Mouse (Mus musculus): ENCODE results near the gene 2310034G01Rik. TPM values are rescaled to one million over a fixed set of nuclear protein-coding genes. Genes with fewer than 3 reads are reported as not detected.

The 2310034G01Rik gene
- total RNA-seq, 4 experiments from 2014 or later = 0.36 to 1.5 (median 1.0) TPM

DNA sequence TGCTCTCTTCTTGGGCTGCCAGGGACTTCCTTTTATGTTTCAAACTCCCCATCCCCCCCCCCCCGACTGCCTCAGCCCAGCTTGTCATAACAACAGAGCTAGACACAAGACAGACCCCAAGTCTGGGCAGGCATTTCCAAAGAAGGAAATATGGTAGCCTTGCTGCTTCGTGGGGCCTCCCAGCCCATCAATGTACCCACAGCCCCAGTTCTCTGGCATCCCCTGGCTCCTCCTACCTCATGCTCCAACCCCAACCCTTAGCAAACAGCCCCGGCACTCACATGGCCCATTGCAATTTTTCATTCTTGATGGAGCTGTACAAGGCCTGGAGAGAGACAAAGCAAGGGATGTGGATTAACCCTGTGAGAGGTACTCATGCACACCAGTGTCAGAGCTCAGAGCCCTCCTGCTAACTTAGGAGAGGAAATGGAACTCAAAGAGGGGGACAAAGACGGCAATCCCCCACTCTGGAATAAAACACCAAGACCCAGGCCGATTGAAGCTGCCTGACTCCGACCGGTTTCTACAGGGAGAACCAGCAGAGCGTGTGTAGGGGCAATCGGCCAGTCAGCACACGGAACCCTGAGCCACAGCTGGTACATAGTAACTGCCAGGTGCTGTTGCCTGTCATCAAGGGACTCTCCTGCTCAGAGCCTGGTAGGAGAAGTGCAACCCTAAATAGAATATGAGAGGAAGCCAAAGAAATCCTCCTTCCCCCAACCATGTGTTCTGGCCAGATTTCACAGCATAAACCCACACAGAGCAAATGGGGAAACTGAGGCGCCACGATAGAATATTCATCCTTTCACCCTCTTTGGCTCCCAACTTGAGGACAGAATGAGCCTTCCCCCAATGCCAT, 34.1 kb downstream of the 2310034G01Rik start:
- peak; percentile 4 to 23 for DNase-seq (ENCODE audit: low spot score in 2 of 2)

- no peak for DNase-seq (ENCODE audit: low spot score in 2 of 2)
Measured at GRCm38 (mm10) chr19:46314872-46315742, 35.0 kb downstream of the 2310034G01Rik start.

GRCm38 (mm10) chr19:46314151-46314601, 35.9 kb downstream of the 2310034G01Rik start:
- peak in 1 of 2 experiments; percentile 29 for DNase-seq (ENCODE audit: low spot score in 2 of 2)

- DNase-seq (ENCODE audit: low spot score in 2 of 2) = no peak
Measured at GRCm38 (mm10) chr19:46313591-46313990, 36.5 kb downstream of the 2310034G01Rik start.

DNA sequence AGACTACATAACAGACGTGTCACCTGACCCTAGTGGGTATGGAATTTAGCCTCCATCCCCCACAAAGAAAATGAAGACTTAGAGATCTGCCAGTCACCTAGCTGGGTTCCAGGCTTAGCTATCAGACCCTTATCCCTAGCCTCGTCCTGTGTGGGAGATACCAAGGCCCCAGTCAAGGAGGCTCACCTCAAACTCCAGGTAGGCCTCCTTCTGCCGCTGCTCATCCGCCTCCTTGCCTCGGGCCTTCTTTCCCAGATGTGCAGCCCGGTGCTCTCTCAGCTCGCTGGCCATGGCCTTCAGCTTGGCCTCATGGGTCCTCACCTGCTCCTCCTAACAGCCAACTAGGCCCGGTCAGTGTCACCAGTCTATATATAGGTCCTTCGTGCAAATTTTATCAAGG, 37.0 kb downstream of the 2310034G01Rik start:
- peak in 1 of 2 experiments; percentile 10 for DNase-seq (ENCODE audit: low spot score in 2 of 2)

GRCm38 (mm10) chr19:46312566-46312965, 37.5 kb downstream of the 2310034G01Rik start:
- peak in 1 of 2 experiments; percentile 9 for DNase-seq (ENCODE audit: low spot score in 2 of 2)

DNA sequence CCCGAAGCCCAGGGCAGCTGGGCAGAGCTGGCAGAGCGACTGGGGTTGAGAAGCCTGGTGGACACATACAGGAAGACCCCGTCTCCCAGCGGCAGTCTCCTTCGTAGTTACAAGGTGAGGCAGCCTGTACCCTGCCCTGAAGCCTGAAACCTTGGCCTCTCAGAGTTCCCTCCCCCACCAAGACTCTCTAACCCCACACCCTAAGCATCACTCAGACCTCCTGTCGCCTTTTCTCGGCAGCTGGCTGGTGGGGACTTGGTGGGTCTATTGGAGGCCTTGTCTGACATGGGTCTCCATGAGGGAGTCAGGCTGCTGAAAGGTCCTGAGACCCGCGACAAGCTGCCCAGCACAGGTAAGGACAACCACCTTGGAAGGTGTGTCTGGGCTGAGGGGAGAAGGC, 38.8 kb downstream of the 2310034G01Rik start:
- no peak for DNase-seq (ENCODE audit: low spot score in 2 of 2)

DNA sequence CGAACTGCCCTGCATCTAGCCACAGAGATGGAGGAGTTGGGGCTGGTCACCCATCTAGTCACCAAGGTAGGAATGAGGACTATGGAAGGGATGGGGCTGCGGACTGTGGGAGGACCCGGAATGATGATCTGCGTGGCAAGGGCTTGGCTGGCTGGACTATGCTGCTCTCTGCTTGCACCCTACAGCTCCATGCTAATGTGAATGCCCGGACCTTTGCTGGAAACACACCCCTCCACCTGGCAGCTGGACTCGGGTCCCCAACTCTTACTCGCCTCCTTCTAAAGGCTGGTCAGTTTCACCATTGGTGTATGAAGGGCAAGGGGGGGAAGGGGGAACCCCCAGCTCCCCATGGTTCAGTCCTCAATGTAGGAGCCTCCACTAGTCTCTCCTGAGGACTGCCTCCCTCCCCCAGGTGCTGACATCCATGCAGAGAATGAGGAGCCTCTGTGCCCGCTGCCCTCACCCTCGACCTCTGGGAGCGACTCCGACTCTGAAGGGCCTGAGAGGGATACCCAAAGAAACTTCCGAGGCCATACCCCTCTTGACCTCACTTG, 39.7 kb downstream of the 2310034G01Rik start:
- peak in 1 of 2 experiments; percentile 21 for DNase-seq (ENCODE audit: low spot score in 2 of 2)

- DNase-seq (ENCODE audit: low spot score in 2 of 2) = peak in 1 of 2 experiments; percentile 12
Measured at GRCm38 (mm10) chr19:46309651-46310305, 40.3 kb downstream of the 2310034G01Rik start.

- DNase-seq (ENCODE audit: low spot score in 2 of 2) = peak; percentile 62 to 83
Measured at GRCm38 (mm10) chr19:46308706-46309435, 41.2 kb downstream of the 2310034G01Rik start.

DNA sequence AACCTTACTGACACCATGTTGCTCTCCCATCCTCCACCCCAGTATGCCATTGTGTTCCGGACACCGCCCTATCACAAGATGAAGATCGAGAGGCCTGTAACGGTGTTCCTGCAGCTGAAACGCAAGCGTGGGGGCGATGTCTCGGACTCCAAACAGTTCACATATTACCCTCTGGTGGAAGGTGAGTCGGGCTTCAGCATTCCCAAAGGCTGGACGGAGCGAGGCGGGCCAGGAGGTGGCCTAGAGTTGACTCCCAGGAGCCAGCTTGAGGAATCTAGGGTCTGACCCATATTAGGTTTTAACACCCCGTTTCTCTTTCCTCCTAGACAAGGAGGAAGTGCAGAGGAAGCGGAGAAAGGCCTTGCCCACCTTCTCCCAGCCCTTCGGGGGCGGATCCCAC, 41.8 kb downstream of the 2310034G01Rik start:
- no peak for DNase-seq (ENCODE audit: low spot score in 2 of 2)

- DNase-seq (ENCODE audit: low spot score in 2 of 2) = peak in 1 of 2 experiments; percentile 9
Measured at GRCm38 (mm10) chr19:46307781-46308180, 42.3 kb downstream of the 2310034G01Rik start.

- no peak for DNase-seq (ENCODE audit: low spot score in 2 of 2)
Measured at GRCm38 (mm10) chr19:46306751-46307289, 43.3 kb downstream of the 2310034G01Rik start.

DNA sequence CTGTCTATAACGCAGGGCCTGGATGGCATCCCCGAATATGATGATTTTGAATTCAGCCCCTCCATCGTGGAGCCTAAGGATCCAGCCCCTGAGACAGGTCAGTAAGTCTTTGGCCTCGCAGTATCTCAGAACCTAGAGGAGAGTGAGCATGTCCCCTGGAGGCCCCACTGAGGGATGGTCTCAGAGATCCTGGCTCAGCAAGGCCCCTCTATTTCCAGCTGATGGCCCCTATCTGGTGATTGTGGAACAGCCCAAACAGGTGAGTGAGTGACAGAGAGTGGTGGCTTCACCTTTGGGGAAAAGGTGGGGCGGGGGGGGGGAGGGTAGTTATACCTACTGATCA, 43.9 kb downstream of the 2310034G01Rik start:
- no peak for DNase-seq (ENCODE audit: low spot score in 2 of 2)

DNA sequence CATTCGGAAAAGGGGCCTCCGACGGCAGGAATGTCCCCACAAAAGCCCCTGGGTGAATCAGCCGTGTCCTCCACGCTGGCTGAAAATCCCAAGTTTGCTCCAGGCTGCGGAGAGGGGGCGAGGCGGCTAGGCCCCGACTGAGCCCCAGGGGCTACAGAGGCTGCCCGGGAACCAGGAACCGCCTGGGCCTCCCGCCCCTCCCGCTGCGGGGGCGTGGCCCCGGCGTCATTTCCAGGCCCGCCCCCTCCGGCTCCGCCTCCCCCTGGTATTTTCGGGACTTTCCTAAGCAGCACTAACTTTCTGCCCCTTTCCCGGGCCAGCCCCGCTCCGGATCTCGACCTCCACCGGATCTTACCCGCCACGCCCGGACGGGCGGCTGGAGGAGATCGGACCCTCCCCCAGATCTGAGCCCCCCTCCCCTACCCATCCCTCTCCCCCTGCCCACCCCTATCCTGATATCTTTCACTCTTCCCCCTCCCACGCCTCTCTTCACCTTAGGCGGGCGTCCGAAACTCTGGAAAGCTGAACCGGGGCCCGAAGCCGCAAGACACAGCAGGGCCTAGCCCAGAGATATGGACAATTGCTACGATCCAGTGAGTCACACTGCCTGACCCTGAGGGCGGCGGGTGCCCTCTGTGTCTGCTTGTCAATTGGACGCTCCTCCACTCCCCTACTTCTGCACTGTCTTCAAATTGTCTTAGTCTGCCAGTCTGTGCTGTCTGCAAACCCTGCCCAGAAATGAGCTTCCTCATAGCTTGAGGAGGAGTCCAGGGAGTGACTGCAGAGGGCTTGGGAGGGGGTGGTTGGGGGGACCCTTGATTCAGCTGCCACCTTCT, 44.5 kb downstream of the 2310034G01Rik start:
- DNase-seq (ENCODE audit: low spot score in 2 of 2) = peak in 1 of 2 experiments; percentile 57

DNA sequence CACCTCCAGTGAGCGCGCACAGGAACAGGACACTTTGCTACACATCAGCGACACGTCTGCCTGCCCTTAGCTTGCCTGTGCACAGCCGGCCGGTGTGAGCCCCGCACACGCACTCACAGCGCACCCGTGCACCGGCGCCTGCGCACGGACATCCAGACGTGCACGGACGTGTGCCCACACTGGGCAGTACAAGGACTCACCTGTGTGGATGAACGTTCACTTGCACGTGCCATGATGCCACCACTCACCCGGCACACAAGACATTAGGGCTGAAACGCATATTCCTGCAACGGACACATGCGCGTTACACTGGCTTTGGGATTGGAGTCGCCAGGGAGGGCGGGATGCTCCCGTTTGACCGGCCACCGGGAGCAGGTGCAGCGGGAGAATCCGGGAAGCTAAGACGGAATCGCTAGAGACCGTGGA, 45.2 kb downstream of the 2310034G01Rik start:
- no peak for DNase-seq (ENCODE audit: low spot score in 2 of 2)

DNA sequence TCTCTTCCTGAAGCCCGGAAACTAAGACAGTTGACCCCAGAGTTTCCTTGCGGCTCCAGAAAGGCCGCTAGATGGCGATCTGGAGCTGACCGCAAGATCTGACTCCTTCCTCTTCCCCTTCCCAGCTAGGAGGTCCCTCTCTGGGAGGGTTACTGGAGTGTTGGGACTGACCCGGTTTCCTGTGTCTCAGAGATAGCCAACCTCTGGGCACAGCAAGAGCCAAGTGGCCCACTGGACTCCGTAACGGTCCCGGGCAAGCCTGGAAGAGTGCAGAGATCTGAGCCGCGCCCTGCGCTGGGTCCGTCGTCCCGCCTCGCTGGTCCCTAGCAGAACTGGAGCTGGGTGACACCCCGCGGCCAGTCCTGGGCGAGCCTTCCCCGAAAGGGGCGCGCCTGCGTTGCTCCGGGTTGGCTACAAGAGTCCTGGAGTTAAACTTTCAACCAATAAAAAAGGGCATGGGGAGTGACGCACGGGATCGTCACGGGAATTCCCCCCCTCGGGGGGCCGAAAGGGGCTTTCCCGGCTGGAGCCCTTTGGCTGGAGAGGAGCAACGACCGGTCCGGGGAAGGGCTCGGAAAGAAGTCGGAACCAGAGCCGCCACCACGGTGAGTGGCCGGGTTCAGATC, 45.8 kb downstream of the 2310034G01Rik start, which contains the start of gene Nfkb2:
TSS of gene Nfkb2 (plus strand) at position 105 of the 626 bp plus-strand sequence.
- peak in 1 of 2 experiments; percentile 70 for DNase-seq (ENCODE audit: low spot score in 2 of 2)

Measured in left cerebral cortex, adult 8-10 months (tissue).